Mouse (Mus musculus): ENCODE measurements around the gene Ppcdc.

DNA sequence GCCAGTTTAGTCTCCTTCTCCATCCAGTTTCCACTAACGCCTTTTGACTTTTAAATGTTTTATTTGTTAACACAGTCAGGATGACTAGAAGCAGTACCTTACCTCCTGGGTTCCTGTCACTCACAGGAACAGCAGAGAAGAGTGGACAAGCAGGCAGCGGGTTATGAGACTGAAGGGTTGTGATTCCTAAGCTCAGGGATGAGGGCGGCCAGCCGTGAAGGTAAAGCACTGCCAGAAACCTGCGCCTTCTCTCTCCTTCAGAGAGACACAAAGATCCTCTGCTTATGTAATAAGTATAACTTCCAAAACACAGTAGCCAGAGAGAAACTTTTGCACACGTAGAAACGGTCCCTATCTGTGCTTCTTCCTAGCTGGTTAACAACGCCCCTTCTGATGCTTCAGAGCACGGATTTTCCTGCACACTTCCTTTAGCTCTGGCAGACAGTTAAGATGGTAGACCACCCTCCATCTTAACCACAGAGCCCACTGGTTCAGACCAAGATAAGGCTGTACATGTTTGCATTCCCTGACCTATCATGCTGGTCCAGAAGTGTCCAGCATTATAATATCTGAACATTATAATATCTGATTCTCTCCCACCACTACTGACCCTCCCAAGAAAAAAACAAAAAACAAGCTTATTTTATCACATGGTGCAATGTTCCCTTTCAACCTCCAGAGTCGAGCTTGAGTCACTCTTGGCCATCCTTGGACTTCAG, 1.9 kb downstream of the Ppcdc start:
- TF ChIP-seq CTCF (IDR thresholded peaks at IDR 0.05; ENCODE audit: control insufficient read depth, insufficient read depth, low read length) (no peak), POLR2A (IDR thresholded peaks at IDR 0.05; ENCODE audit: borderline replicate concordance, control insufficient read depth, low read depth, low read length) (no peak)

All from bone marrow, adult 2 months (tissue).